Mouse (Mus musculus) erythroid progenitor cell, adult 5-6 weeks (primary cell): ENCODE data around the gene Vmn1r237. TPM values are rescaled to one million over a fixed set of nuclear protein-coding genes. Genes with fewer than 3 reads are reported as not detected.

Source experiments
- ATAC-seq: replicated peaks from 2 replicates; pipeline ENCODE4 v1.8.0; 2016; ENCODE audit warnings: moderate number of reproducible peaks, mild to moderate bottlenecking, moderate TSS enrichment, inconsistent platforms; ENCODE audit not compliant: poor library complexity, low FRiP score, severe bottlenecking
- total RNA-seq, 2 experiments: library from RNA; stranded (forward) in 1 of 2; stranded (reverse) in 1 of 2; fragments of 150-400 nt in 1 of 2; fragments of 186-747, 209-891 nt in 1 of 2; gene quantifications; 2 replicates each; pipeline versions ENCODE4 v1.2.3 to v1.2.4; 2015 to 2017; ENCODE audit warnings: low replicate concordance in 2 of 2

Gene Vmn1r237
- not detected in 2 replicates for total RNA-seq (2015; ENCODE audit: low replicate concordance)
- not detected in 2 replicates for total RNA-seq (2017; ENCODE audit: low replicate concordance)

DNA sequence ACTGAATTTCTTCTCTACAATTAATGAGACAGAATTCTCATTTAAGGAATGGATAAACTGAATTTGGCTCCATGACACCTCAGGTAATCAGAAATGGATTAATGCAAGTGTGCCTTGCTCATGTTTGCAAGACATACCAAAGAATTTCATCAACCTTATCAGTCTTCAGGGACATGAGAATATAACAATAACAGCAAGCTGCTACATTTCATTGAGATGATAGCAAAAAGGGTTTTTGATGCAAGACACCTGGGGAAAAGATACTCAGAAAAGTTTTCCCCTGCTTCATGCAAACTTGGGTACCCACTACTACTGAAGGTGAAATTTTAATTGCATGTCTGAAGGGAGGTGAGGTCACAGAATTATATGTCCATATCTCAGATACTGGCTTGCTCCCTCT is at the start of gene Vmn1r237:
Gene Vmn1r237, plus strand, starts transcription at position 301 of the 400 bp plus-strand sequence.
- no peak for ATAC-seq

DNA sequence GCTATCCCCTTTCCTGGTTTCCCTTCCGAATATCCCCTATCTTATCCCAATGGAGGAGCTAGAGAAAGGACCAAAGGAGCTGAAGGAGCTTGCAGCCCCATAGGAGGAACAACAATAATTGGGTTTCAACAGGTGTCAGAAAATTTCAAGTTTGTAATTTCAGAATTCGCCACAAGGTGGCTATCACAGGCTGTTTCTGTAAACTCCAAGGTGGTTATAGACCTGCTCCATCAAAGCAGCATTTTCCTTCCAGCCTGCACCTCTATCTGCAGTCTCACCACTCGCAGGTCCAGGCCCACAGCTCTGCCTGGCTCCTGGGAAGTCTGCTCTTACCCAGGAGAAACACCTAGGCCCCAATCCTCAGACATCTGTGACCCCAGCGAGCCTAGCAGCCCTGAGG is 39.6 kb upstream of the Vmn1r237 start:
- peak; percentile 30; the same call in 1 of the 2 replicates for ATAC-seq

DNA sequence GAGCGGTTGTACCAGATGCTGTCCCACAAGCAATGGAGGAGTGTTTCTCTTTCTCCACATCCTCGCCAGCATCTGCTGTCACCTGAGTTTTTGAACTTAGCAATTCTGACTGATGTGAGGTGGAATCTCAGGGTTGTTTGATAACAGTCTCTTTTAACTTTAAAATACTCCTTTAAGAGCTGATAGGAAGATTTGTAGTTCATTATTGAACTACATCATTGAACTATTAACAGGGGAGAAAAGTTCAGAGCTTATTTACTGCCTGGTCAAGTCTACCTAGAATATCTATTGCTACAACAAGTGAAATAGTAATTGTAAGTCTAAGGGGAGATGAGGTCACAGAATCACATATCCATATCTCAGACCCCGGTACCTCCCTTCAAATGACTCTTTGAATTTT is 29.0 kb upstream of the Vmn1r237 start, which contains the start of gene Vmn1r236:
Gene Vmn1r236, plus strand, starts transcription at position 301 of the 400 bp plus-strand sequence.
- ATAC-seq: no peak

DNA sequence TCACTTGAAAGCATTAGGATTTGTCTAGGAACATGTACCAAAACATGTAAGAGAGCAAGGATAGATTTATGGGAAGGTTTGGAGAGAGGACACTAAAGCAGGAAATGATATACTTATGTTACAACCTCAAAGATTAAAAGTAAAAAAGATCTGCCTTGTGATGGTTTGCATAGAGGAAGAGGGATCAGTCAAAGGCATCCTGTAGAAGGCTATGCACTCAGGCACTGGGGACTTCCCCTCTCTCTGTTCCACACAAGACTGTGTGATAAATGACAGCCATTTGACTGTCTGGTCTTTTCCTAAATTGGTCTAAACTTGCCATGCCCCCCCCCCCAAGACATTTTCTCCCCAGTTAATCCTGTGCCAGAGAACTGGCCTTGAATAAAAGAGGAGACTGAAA is 27.3 kb upstream of the Vmn1r237 start:
- no peak for ATAC-seq

DNA sequence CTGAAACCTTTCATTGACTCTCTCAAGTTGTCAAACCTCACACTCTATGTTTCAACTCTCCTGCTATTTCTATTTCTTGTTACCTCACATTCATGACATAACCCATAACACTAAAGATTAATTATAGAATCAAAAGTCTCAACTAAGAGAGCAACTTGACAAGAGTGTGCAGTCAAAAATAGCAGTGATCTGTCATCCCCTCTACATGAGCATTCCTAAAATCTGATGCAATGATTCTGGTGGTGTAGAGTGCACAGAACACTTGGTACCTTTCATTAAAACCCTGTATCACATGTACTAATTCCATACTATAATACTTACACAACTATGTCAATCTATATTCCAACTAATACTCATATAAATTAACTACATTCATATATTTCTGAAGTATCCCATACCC is 22.0 kb upstream of the Vmn1r237 start:
- no peak for ATAC-seq

Other genes starting within 250 kb of the Vmn1r237 start
- gene Vmn1r234, start 85.8 kb upstream of the Vmn1r237 start, total RNA-seq (2015; ENCODE audit: low replicate concordance): not detected in 2 replicates
- not detected in 2 replicates for gene Vmn1r234, start 85.8 kb upstream of the Vmn1r237 start, total RNA-seq (2017; ENCODE audit: low replicate concordance)
- not detected in 2 replicates for gene Vmn1r235, start 55.5 kb upstream of the Vmn1r237 start, total RNA-seq (2015; ENCODE audit: low replicate concordance)
- gene Vmn1r235, start 55.5 kb upstream of the Vmn1r237 start, total RNA-seq (2017; ENCODE audit: low replicate concordance): not detected in 2 replicates
- gene Vmn1r236, start 28.9 kb upstream of the Vmn1r237 start, total RNA-seq (2015; ENCODE audit: low replicate concordance): not detected in 2 replicates
- not detected in 2 replicates for gene Vmn1r236, start 28.9 kb upstream of the Vmn1r237 start, total RNA-seq (2017; ENCODE audit: low replicate concordance)
- 1.8 and 2.1 TPM in 2 replicates for gene Zfp677, start 71.9 kb downstream of the Vmn1r237 start, total RNA-seq (2015; ENCODE audit: low replicate concordance)
- gene Zfp677, start 71.9 kb downstream of the Vmn1r237 start, total RNA-seq (2017; ENCODE audit: low replicate concordance): 2.4 TPM in 1 of 2 replicates, not detected in the other
- 1.1 and 1.3 TPM in 2 replicates for gene Zfp54, start 111.4 kb downstream of the Vmn1r237 start, total RNA-seq (2015; ENCODE audit: low replicate concordance)
- gene Zfp54, start 111.4 kb downstream of the Vmn1r237 start, total RNA-seq (2017; ENCODE audit: low replicate concordance): 8.5 TPM in 1 of 2 replicates, not detected in the other
- 3.4 and 10.1 TPM in 2 replicates for gene Zfp51, start 138.5 kb downstream of the Vmn1r237 start, total RNA-seq (2015; ENCODE audit: low replicate concordance)
- gene Zfp51, start 138.5 kb downstream of the Vmn1r237 start, total RNA-seq (2017; ENCODE audit: low replicate concordance): 6.5 and 11.9 TPM in 2 replicates
- gene Zfp53, start 177.1 kb downstream of the Vmn1r237 start, total RNA-seq (2015; ENCODE audit: low replicate concordance): 2.1 and 11.5 TPM in 2 replicates
- gene Zfp53, start 177.1 kb downstream of the Vmn1r237 start, total RNA-seq (2017; ENCODE audit: low replicate concordance): 3.3 and 9.1 TPM in 2 replicates
- gene Zfp52, start 223.7 kb downstream of the Vmn1r237 start, total RNA-seq (2015; ENCODE audit: low replicate concordance): 5.0 and 6.3 TPM in 2 replicates
- gene Zfp52, start 223.7 kb downstream of the Vmn1r237 start, total RNA-seq (2017; ENCODE audit: low replicate concordance): 3.2 and 4.1 TPM in 2 replicates